11 mouse cellular contexts compared by ENCODE assay signal in genomic region chr7:127589637-127590036, GRCm38 (mm10). TPM values are rescaled to one million over a fixed set of nuclear protein-coding genes. Genes with fewer than 3 reads are reported as not detected.
DNase-seq lines count a peak whose midpoint lies in the region; ATAC-seq lines count a peak whose summit lies in the region.
"Had no signal": no experiment of that assay in that cellular context is flagged by ENCODE, and none has a peak within 500 bp of the region (broad histone marks: within the 10 kb centered on the region; RNA-seq: fewer than 3 reads in every experiment).

No protein-coding gene starts in this region.

- peaks cover 51% of the 10 kb centered on the region for H3K36me3 ChIP-seq in heart, embryonic 15.5 days
- peaks cover 53% of the 10 kb centered on the region for H3K36me3 ChIP-seq in hindbrain, embryonic 14.5 days (replicated peaks; ENCODE audit: control insufficient read depth, insufficient read depth)
- H3K36me3 ChIP-seq in midbrain, embryonic 14.5 days (ENCODE audit: control insufficient read depth, insufficient read depth, low read length) = peaks cover 58% of the 10 kb centered on the region

- no peaks in the 10 kb centered on the region for H3K9me3 ChIP-seq in heart, embryonic 15.5 days (replicated peaks)
- H3K9me3 ChIP-seq in hindbrain, embryonic 14.5 days (ENCODE audit: control insufficient read depth, low read length) = no peaks in the 10 kb centered on the region
- no peaks in the 10 kb centered on the region for H3K9me3 ChIP-seq in midbrain, embryonic 14.5 days (ENCODE audit: control insufficient read depth, low read length)

- no peak for ATAC-seq in heart, embryonic 15.5 days (replicated peaks; ENCODE audit: insufficient number of reproducible peaks, insufficient read depth, low FRiP score, low read depth)
- no peak for ATAC-seq in hindbrain, embryonic 14.5 days (ENCODE audit: low FRiP score)
- ATAC-seq in midbrain, embryonic 14.5 days (ENCODE audit: low FRiP score, low TSS enrichment) = no peak

- H3K9ac ChIP-seq in heart, embryonic 15.5 days = 0 out of 2 replicates have a peak overlapping the region, but pooled peaks have one; percentile 1
- no peak overlapping the region for H3K9ac ChIP-seq in hindbrain, embryonic 14.5 days
- no peak overlapping the region for H3K9ac ChIP-seq in midbrain, embryonic 14.5 days (replicated peaks; ENCODE audit: low read length)

- H3K27ac ChIP-seq in heart, embryonic 15.5 days = no peak overlapping the region
- no peak overlapping the region for H3K27ac ChIP-seq in brown adipose tissue, adult 24 weeks (replicated peaks; ENCODE audit: low read depth, low read length)
- H3K27ac ChIP-seq in hindbrain, embryonic 14.5 days = no peak overlapping the region
- H3K27ac ChIP-seq in midbrain, embryonic 14.5 days (replicated peaks; ENCODE audit: low read depth, low read length) = no peak overlapping the region

- H3K4me3 ChIP-seq in heart, embryonic 15.5 days = peak overlapping the region; percentile 81
- H3K4me3 ChIP-seq in brown adipose tissue, adult 24 weeks (ENCODE audit: insufficient read depth, low read depth, low read length) = peak overlapping the region; percentile 80
- peak overlapping the region; percentile 93 for H3K4me3 ChIP-seq in hindbrain, embryonic 14.5 days (replicated peaks; ENCODE audit: low read length)
- peak overlapping the region; percentile 89 for H3K4me3 ChIP-seq in midbrain, embryonic 14.5 days (replicated peaks; ENCODE audit: low read depth, low read length)

- no peaks in the 10 kb centered on the region for H3K27me3 ChIP-seq in heart, embryonic 15.5 days
- no peaks in the 10 kb centered on the region for H3K27me3 ChIP-seq in hindbrain, embryonic 14.5 days (ENCODE audit: control insufficient read depth, insufficient read depth, low read length)
- H3K27me3 ChIP-seq in midbrain, embryonic 14.5 days (ENCODE audit: control insufficient read depth, insufficient read depth, low read length) = no peaks in the 10 kb centered on the region

- intact Hi-C loops in heart, postnatal 10 days (cut with DNase I) = no loop called here
- intact Hi-C loops in left cerebral cortex, postnatal 4 days (cut with DNase I) = no loop called here

- DNase-seq in heart, postnatal 10 days = no peak
- DNase-seq in hindbrain, embryonic 14.5 days (ENCODE audit: low spot score) = no peak
- DNase-seq in midbrain, embryonic 14.5 days = no peak
- DNase-seq in yolk sac, embryonic 10.5 days (ENCODE audit: low spot score) = no peak
- DNase-seq in ovary, adult 18-20 months (ENCODE audit: low spot score) = no peak
- DNase-seq in left cerebral cortex, postnatal 4 days = no peak
- DNase-seq: embryo, embryonic 11 days had no signal

- H3K4me2 ChIP-seq in heart, embryonic 15.5 days = peak overlapping the region; percentile 96
- H3K4me2 ChIP-seq in hindbrain, embryonic 14.5 days (replicated peaks) = peak overlapping the region; percentile 69
- peak overlapping the region; percentile 89 for H3K4me2 ChIP-seq in midbrain, embryonic 14.5 days (ENCODE audit: low read length)

- H3K4me1 ChIP-seq in heart, embryonic 15.5 days (replicated peaks) = peaks cover 27% of the 10 kb centered on the region
- peaks cover 7% of the 10 kb centered on the region; the same call in 1 of the 2 replicates for H3K4me1 ChIP-seq in brown adipose tissue, adult 24 weeks (ENCODE audit: control insufficient read depth, insufficient read depth, insufficient read length, low read length)
- H3K4me1 ChIP-seq in hindbrain, embryonic 14.5 days (replicated peaks; ENCODE audit: control insufficient read depth, insufficient read depth, low read length) = peaks cover 16% of the 10 kb centered on the region
- H3K4me1 ChIP-seq in midbrain, embryonic 14.5 days (ENCODE audit: control insufficient read depth, insufficient read depth, low read length) = peaks cover 14% of the 10 kb centered on the region; the same call in 1 of the 2 replicates

- WGBS in heart, embryonic 15.5 days = 89% methylated on average over 9 of the region's 9 CpGs
- 93% methylated on average over 9 of the region's 9 CpGs for WGBS in hindbrain, embryonic 14.5 days
- WGBS in midbrain, embryonic 14.5 days = 92% methylated on average over 9 of the region's 9 CpGs

RNA-seq across cellular contexts. Expression of gene Rnf40, which starts 1.1 kb away (rescaled TPM):
- 27.9 and 32.3 TPM in 2 replicates for polyA plus RNA-seq in heart, embryonic 15.5 days (2015; fragmentation: Nextera tagmentation; extraction: Ambion mirVana)
- 10 to 100 TPM; 54.3 to 57.0 TPM for total RNA-seq in heart, postnatal 10 days (2021)
- 14.7 and 19.4 TPM in 2 replicates for polyA plus RNA-seq in brown adipose tissue, adult 24 weeks (2012; ENCODE audit: insufficient read depth, insufficient read length, missing spikeins)
- polyA plus RNA-seq in hindbrain, embryonic 14.5 days (2014; fragmentation: Nextera tagmentation; extraction: Ambion mirVana) = 37.4 and 40.6 TPM in 2 replicates
- polyA plus RNA-seq in midbrain, embryonic 14.5 days (2014; fragmentation: Nextera tagmentation; extraction: Ambion mirVana) = 40.7 and 45.0 TPM in 2 replicates
- total RNA-seq in left cerebral cortex, postnatal 4 days (2021) = 10 to 100 TPM; 75.1 to 82.6 TPM

RNA-seq across cellular contexts. Expression of gene Ccdc189, which starts 1.2 kb away (rescaled TPM):
- polyA plus RNA-seq in heart, embryonic 15.5 days (2015; fragmentation: Nextera tagmentation; extraction: Ambion mirVana) = 10.6 and 12.6 TPM in 2 replicates
- total RNA-seq in heart, postnatal 10 days (2021) = 1 to 10 TPM; 7.3 to 8.7 TPM
- polyA plus RNA-seq in brown adipose tissue, adult 24 weeks (2012; ENCODE audit: insufficient read depth, insufficient read length, missing spikeins) = 4.5 and 6.0 TPM in 2 replicates
- 9.2 and 9.8 TPM in 2 replicates for polyA plus RNA-seq in hindbrain, embryonic 14.5 days (2014; fragmentation: Nextera tagmentation; extraction: Ambion mirVana)
- 9.0 and 12.8 TPM in 2 replicates for polyA plus RNA-seq in midbrain, embryonic 14.5 days (2014; fragmentation: Nextera tagmentation; extraction: Ambion mirVana)
- total RNA-seq in left cerebral cortex, postnatal 4 days (2021) = 1 to 10 TPM; 7.0 to 7.8 TPM

RNA-seq across cellular contexts. Expression of gene Phkg2, which starts 16.5 kb away (rescaled TPM):
- polyA plus RNA-seq in heart, embryonic 15.5 days (2015; fragmentation: Nextera tagmentation; extraction: Ambion mirVana) = 27.5 and 36.5 TPM in 2 replicates
- total RNA-seq in heart, postnatal 10 days (2021) = 10 to 100 TPM; 21.0 to 21.1 TPM
- polyA plus RNA-seq in brown adipose tissue, adult 24 weeks (2012; ENCODE audit: insufficient read depth, insufficient read length, missing spikeins) = 15.9 and 17.1 TPM in 2 replicates
- polyA plus RNA-seq in hindbrain, embryonic 14.5 days (2014; fragmentation: Nextera tagmentation; extraction: Ambion mirVana) = 53.5 and 64.3 TPM in 2 replicates
- polyA plus RNA-seq in midbrain, embryonic 14.5 days (2014; fragmentation: Nextera tagmentation; extraction: Ambion mirVana) = 54.8 and 61.6 TPM in 2 replicates
- 10 to 100 TPM; 69.5 to 70.1 TPM for total RNA-seq in left cerebral cortex, postnatal 4 days (2021)

RNA-seq across cellular contexts. Expression of gene Zfp629, which starts 26.0 kb away (rescaled TPM):
- polyA plus RNA-seq in heart, embryonic 15.5 days (2015; fragmentation: Nextera tagmentation; extraction: Ambion mirVana) = 7.8 and 10.5 TPM in 2 replicates
- total RNA-seq in heart, postnatal 10 days (2021) = 10 to 100 TPM; 32.4 to 35.1 TPM
- 6.6 and 7.5 TPM in 2 replicates for polyA plus RNA-seq in brown adipose tissue, adult 24 weeks (2012; ENCODE audit: insufficient read depth, insufficient read length, missing spikeins)
- polyA plus RNA-seq in hindbrain, embryonic 14.5 days (2014; fragmentation: Nextera tagmentation; extraction: Ambion mirVana) = 22.2 and 22.9 TPM in 2 replicates
- polyA plus RNA-seq in midbrain, embryonic 14.5 days (2014; fragmentation: Nextera tagmentation; extraction: Ambion mirVana) = 22.4 and 31.6 TPM in 2 replicates
- total RNA-seq in left cerebral cortex, postnatal 4 days (2021) = 10 to 100 TPM; 31.5 to 33.4 TPM

RNA-seq across cellular contexts. Expression of gene Tmem265, which starts 28.4 kb away (rescaled TPM):
- polyA plus RNA-seq in heart, embryonic 15.5 days (2015; fragmentation: Nextera tagmentation; extraction: Ambion mirVana) = 2.9 and 4.1 TPM in 2 replicates
- not detected for total RNA-seq in heart, postnatal 10 days (2021)
- polyA plus RNA-seq in brown adipose tissue, adult 24 weeks (2012; ENCODE audit: insufficient read depth, insufficient read length, missing spikeins) = 2.0 TPM in 1 of 2 replicates, not detected in the other
- 7.1 and 10.3 TPM in 2 replicates for polyA plus RNA-seq in hindbrain, embryonic 14.5 days (2014; fragmentation: Nextera tagmentation; extraction: Ambion mirVana)
- 5.1 and 14.5 TPM in 2 replicates for polyA plus RNA-seq in midbrain, embryonic 14.5 days (2014; fragmentation: Nextera tagmentation; extraction: Ambion mirVana)
- 1 to 10 TPM; 6.9 to 9.3 TPM for total RNA-seq in left cerebral cortex, postnatal 4 days (2021)
- total RNA-seq: MEL had no signal
- polyA plus RNA-seq: liver, adult 2 months had no signal
